Mouse (Mus musculus) heart, embryonic 14.5 days (tissue): Measurements from ENCODE around the gene Nup107. TPM values are rescaled to one million over a fixed set of nuclear protein-coding genes. Genes with fewer than 3 reads are reported as not detected.
"Not testable (repeated sequence)": the region's sequence is repeated elsewhere in the genome, so short reads cannot be mapped to it uniquely, and the experiment has no call there.

Source experiments
- ATAC-seq: fragments of 200-750 bp; cut with Nextera tagmentation; 2 replicates; pipeline ENCODE4 v1.8.0; 2017; ENCODE audit warnings: low read depth, moderate TSS enrichment; ENCODE audit not compliant: insufficient number of reproducible peaks, insufficient read depth, low FRiP score
- H3K27ac ChIP-seq, 2 experiments: fragments of 200-500 bp in 1 of 2; fragments of 300-500 bp in 1 of 2; sonication (generic) in 1 of 2; replicated peaks in 1 of 2; 2 replicates each; pipeline ENCODE4 v1.5.1; 2012 to 2014; ENCODE audit warnings: low read depth in 2 of 2, low read length in 2 of 2, control low read depth in 1 of 2, mild to moderate bottlenecking in 1 of 2, mixed read lengths in 1 of 2; ENCODE audit not compliant: control insufficient read depth in 1 of 2, insufficient read depth in 1 of 2
- H3K27me3 ChIP-seq: fragments of 300-500 bp; sonication (generic); 2 replicates; pipeline ENCODE4 v1.6.1; 2014; ENCODE audit warnings: mild to moderate bottlenecking, low read length, control low read depth; ENCODE audit not compliant: control insufficient read depth, insufficient read depth
- H3K36me3 ChIP-seq: fragments of 300-500 bp; sonication (generic); 2 replicates; pipeline ENCODE4 v1.6.1; 2014; ENCODE audit warnings: mild to moderate bottlenecking, control low read depth, low read length, mixed read lengths; ENCODE audit not compliant: control insufficient read depth, insufficient read depth
- H3K4me1 ChIP-seq, 2 experiments: fragments of 200-500 bp in 1 of 2; fragments of 300-500 bp in 1 of 2; sonication (generic) in 1 of 2; 2 replicates each; pipeline ENCODE4 v1.6.1; 2012 to 2014; ENCODE audit warnings: low read length in 2 of 2, control low read depth in 1 of 2, mixed read lengths in 1 of 2; ENCODE audit not compliant: control insufficient read depth in 2 of 2, insufficient read depth in 2 of 2
- H3K4me2 ChIP-seq: fragments of 300-500 bp; sonication (generic); 2 replicates; pipeline ENCODE4 v1.6.1; 2014; ENCODE audit warnings: mild to moderate bottlenecking, low read length
- H3K4me3 ChIP-seq, 2 experiments: fragments of 200-500 bp in 1 of 2; fragments of 300-500 bp in 1 of 2; sonication (generic) in 1 of 2; 2 replicates each; pipeline ENCODE4 v1.5.1; 2012 to 2014; ENCODE audit warnings: low read length in 2 of 2, mild to moderate bottlenecking in 2 of 2, control low read depth in 1 of 2, low read depth in 1 of 2, moderate library complexity in 1 of 2; ENCODE audit not compliant: control insufficient read depth in 1 of 2, insufficient read depth in 1 of 2
- H3K9ac ChIP-seq: fragments of 300-500 bp; sonication (generic); 2 replicates; pipeline ENCODE4 v1.6.1; 2014; ENCODE audit warnings: mild to moderate bottlenecking, low read length
- H3K9me3 ChIP-seq: fragments of 300-500 bp; sonication (generic); 2 replicates; pipeline ENCODE4 v1.6.1; 2016; ENCODE audit warnings: low read length, control low read depth; ENCODE audit not compliant: control insufficient read depth
- WGBS: fragments of 180-500 bp; shearing (Covaris S2); extraction: QIAGEN DNeasy Blood & Tissue Kit; methylation state at CpG from one replicate; pipeline ENCODE4 v1.1.7; 2014; 5-methylcytosine and 5-hydroxymethylcytosine counted together
- polyA plus RNA-seq: library from polyadenylated mRNA; unstranded; fragments of >200 nt; fragmentation: Nextera tagmentation; extraction: Ambion mirVana; gene quantifications from 2 replicates; pipeline ENCODE4 v1.2.1, GENCODE M21; 2014

The Nup107 gene
- polyA plus RNA-seq, 1 experiment from 2014 or later, result 41.0 TPM

- Histone ChIP-seq H3K27ac (no peak overlapping the region), H3K27me3 (no peaks in the 10 kb centered on the region), H3K4me1 (no peaks in the 10 kb centered on the region), H3K4me3 (no peak overlapping the region), H3K4me2 (no peak overlapping the region), H3K9me3 (no peaks in the 10 kb centered on the region), H3K36me3 (peaks cover 96% of the 10 kb centered on the region), H3K9ac (no peak overlapping the region)
- no peak for ATAC-seq
- WGBS, result 91% methylated on average over 10 of the region's 10 CpGs
Observed at GRCm38 (mm10) chr10:117759844-117760630, 32.5 kb downstream of the Nup107 start.

- Histone ChIP-seq H3K4me2 (no peak overlapping the region), H3K4me3 (no peak overlapping the region), H3K36me3 (peaks cover 98% of the 10 kb centered on the region), H3K9ac (no peak overlapping the region), H3K9me3 (no peaks in the 10 kb centered on the region), H3K4me1 (no peaks in the 10 kb centered on the region), H3K27ac (no peak overlapping the region), H3K27me3 (no peaks in the 10 kb centered on the region)
- no peak for ATAC-seq
- WGBS, result 89% methylated on average over 18 of the region's 18 CpGs
Observed at GRCm38 (mm10) chr10:117758749-117759727, 33.5 kb downstream of the Nup107 start.

DNA sequence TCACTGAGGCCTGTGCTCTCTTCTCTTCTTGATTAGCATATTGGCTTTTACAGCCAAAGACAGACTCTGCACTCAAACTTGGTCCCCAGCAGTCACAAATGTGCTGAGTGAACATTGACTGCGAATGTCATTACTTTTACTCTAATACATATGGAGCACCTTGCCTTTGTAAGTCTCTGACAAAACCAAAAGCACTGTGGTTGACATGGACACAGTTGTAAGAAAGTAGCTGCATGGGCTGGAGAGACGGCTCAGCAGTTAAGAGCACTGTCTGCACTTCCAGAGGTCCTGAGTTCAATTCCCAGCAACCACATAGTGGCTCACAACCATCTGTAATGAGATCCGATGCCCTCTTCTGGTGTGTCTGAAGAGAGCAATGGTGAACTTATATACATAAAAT lies 34.2 kb downstream of the Nup107 start:
- H3K4me1 ChIP-seq, H3K9ac ChIP-seq, H3K27me3 ChIP-seq, H3K9me3 ChIP-seq, H3K4me3 ChIP-seq, H3K27ac ChIP-seq, H3K4me2 ChIP-seq, ATAC-seq: not testable (repeated sequence)
- peaks cover 93% of the 10 kb centered on the region for H3K36me3 ChIP-seq
- 94% methylated on average over 3 of the region's 3 CpGs for WGBS

DNA sequence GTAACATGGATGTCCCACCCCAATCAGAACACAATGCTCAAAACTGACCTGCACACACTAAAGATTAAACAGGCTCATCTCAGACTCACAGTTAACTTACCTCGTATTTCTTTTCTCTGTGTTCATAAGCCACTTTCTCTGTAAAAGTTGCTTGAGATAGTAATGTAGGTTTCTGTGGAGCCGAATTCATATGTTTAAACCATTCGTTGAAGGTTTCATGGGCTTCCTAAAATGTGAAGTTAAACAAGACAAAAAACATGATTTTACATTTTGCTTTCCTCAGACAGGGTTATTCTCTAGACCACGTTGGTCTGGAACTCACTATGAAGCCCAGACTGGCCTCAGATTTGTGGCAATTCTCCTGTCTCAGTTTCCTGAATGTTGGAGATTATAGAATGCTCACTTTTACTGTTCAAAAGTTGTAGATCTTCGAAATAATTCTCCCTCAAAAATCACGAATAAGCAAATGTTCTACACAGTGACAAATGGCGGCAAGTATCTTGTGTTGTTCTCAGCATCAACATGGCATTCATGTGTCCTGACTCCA lies 34.6 kb downstream of the Nup107 start:
- Histone ChIP-seq H3K9ac (no peak overlapping the region), H3K4me2 (no peak overlapping the region), H3K27me3 (no peaks in the 10 kb centered on the region), H3K4me1 (no peaks in the 10 kb centered on the region), H3K36me3 (peaks cover 94% of the 10 kb centered on the region), H3K4me3 (no peak overlapping the region), H3K27ac (no peak overlapping the region), H3K9me3 (no peaks in the 10 kb centered on the region)
- WGBS, result 95% methylated on average over 7 of the region's 7 CpGs
- ATAC-seq, result no peak

GRCm38 (mm10) chr10:117757259-117757658 lies 35.2 kb downstream of the Nup107 start:
- peaks cover 93% of the 10 kb centered on the region for H3K36me3 ChIP-seq
- H3K9me3 ChIP-seq, result no peaks in the 10 kb centered on the region
- H3K4me3 ChIP-seq, result no peak overlapping the region
- no peak overlapping the region for H3K9ac ChIP-seq
- no peak overlapping the region for H3K27ac ChIP-seq
- no peaks in the 10 kb centered on the region for H3K27me3 ChIP-seq
- no peaks in the 10 kb centered on the region for H3K4me1 ChIP-seq
- H3K4me2 ChIP-seq, result no peak overlapping the region
- WGBS, result 93% methylated on average over 1 of the region's 1 CpGs
- ATAC-seq, result no peak

DNA sequence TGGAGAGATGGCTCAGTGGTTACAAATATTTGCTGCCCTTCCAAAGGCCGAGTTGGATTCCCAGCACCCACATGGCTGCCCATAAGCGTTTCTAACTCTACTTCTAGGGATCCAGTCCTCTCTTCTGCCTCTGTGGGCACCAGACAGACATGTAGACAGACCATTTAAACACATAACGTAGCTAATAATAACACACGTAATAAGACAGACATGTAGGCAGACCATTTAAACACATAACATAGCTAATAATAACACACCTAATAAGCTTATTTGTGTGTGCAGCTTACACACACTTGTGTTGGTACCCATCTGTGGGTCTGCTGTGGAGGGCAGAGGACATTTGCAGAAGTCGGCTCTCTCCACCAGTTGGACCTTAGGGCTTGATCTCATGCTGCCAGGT lies 35.7 kb downstream of the Nup107 start:
- no peaks in the 10 kb centered on the region for H3K4me1 ChIP-seq
- no peaks in the 10 kb centered on the region for H3K27me3 ChIP-seq
- H3K9me3 ChIP-seq, result no peaks in the 10 kb centered on the region
- H3K27ac ChIP-seq, result no peak overlapping the region
- H3K4me3 ChIP-seq, result no peak overlapping the region
- no peak for ATAC-seq
- H3K4me2 ChIP-seq, result no peak overlapping the region
- peaks cover 93% of the 10 kb centered on the region for H3K36me3 ChIP-seq
- 94% methylated on average over 5 of the region's 5 CpGs for WGBS
- H3K9ac ChIP-seq, result no peak overlapping the region

DNA sequence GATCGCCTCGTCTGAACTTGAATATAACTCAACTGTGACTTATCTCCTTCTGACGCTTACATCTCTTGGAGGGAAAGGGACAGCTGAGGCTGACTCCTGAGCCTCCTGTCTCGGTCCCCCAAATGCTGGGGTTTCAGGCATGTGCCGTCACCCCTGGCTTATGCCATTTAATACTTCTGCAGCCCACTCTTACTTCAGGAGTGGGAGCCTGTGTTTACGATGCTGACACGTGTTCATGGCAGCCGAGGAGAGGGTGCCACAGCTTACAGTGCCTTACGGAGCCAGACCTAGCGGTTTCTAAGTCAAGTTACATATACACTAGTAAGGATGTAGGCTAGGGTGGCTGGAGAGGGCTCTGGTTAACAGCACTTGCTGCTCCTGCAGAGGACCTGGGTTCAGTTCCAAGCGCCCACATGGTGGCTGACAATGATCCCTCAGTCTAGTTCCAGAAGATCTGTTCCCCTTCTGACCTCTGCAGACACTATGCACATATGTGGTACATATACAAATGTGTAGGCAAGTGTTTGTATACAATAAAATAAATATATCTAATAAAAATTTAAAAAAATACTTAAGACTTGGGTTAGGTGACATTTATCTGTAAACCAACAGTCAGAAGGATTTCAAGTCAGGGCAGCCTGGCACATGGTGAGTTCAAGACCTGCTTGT lies 36.6 kb downstream of the Nup107 start:
- H3K4me2 ChIP-seq, result no peak overlapping the region
- peaks cover 93% of the 10 kb centered on the region for H3K36me3 ChIP-seq
- H3K9ac ChIP-seq, result no peak overlapping the region
- H3K9me3 ChIP-seq, result no peaks in the 10 kb centered on the region
- H3K4me1 ChIP-seq, result no peaks in the 10 kb centered on the region
- WGBS, result 92% methylated on average over 11 of the region's 11 CpGs
- no peak for ATAC-seq
- no peak overlapping the region for H3K4me3 ChIP-seq
- H3K27me3 ChIP-seq, result no peaks in the 10 kb centered on the region
- H3K27ac ChIP-seq, result no peak overlapping the region
